Mouse (Mus musculus) heart, postnatal 10 days (tissue): Measurements from ENCODE around the gene Ppid. TPM values are rescaled to one million over a fixed set of nuclear protein-coding genes. Genes with fewer than 3 reads are reported as not detected.

ENCODE experiments used
- DNase-seq, 2 experiments: peaks; one replicate each; pipeline ENCODE4 v3.0.0; 2021
- intact Hi-C: fragments of 180-260 bp; cut with DNase I; formaldehyde crosslinking; loops from one replicate; pipeline ENCODE4 v1.15.1; 2025
- total RNA-seq, 2 experiments: library from RNA; stranded (reverse); gene quantifications; 2 replicates each; pipeline ENCODE4 v1.2.3; 2021

The Ppid gene
- total RNA-seq = 10 to 100 TPM; 36.0 to 39.4 TPM

- intact Hi-C loops = no loop called here
- peak; percentile 81 to 83 for DNase-seq
These were observed at the start of gene Ppid for GRCm38 (mm10) chr3:79590863-79591792. Gene Ppid, plus strand, starts transcription at chr3:79591342.

- intact Hi-C loops = no loop called here
- DNase-seq = no peak
These were observed 48.6 kb upstream of the Ppid start for GRCm38 (mm10) chr3:79542585-79542984.

GRCm38 (mm10) chr3:79548681-79549437 lies 42.3 kb upstream of the Ppid start:
- DNase-seq = no peak
- intact Hi-C loops = no loop called here

GRCm38 (mm10) chr3:79549751-79550393 lies 41.3 kb upstream of the Ppid start:
- intact Hi-C loops = no loop called here
- no peak for DNase-seq

- intact Hi-C loops = no loop called here
- no peak for DNase-seq
These were observed 39.2 kb upstream of the Ppid start for GRCm38 (mm10) chr3:79551826-79552552.

- no peak for DNase-seq
- intact Hi-C loops = no loop called here
These were observed 37.4 kb upstream of the Ppid start for GRCm38 (mm10) chr3:79553779-79554178.

GRCm38 (mm10) chr3:79555061-79555460 lies 36.1 kb upstream of the Ppid start:
- intact Hi-C loops = no loop called here
- DNase-seq = no peak

GRCm38 (mm10) chr3:79559021-79559772 lies 31.9 kb upstream of the Ppid start:
- intact Hi-C loops = no loop called here

GRCm38 (mm10) chr3:79559773-79560045 lies 31.4 kb upstream of the Ppid start:
- intact Hi-C loops = no loop called here
- DNase-seq = no peak

More at GRCm38 (mm10) chr3:79559021-79559772, 31.9 kb upstream of the Ppid start:
- DNase-seq = peak in 1 of 2 experiments; percentile 44

- no peak for DNase-seq
- intact Hi-C loops = no loop called here
These were observed 30.6 kb upstream of the Ppid start for GRCm38 (mm10) chr3:79560555-79560954.

- intact Hi-C loops = no loop called here
These were observed 29.1 kb upstream of the Ppid start for GRCm38 (mm10) chr3:79561784-79562715.

GRCm38 (mm10) chr3:79563511-79563910 lies 27.6 kb upstream of the Ppid start:
- no peak for DNase-seq
- intact Hi-C loops = no loop called here

More at GRCm38 (mm10) chr3:79561784-79562715, 29.1 kb upstream of the Ppid start:
- DNase-seq = no peak

GRCm38 (mm10) chr3:79564875-79565606 lies 26.1 kb upstream of the Ppid start:
- DNase-seq = no peak
- intact Hi-C loops = no loop called here

GRCm38 (mm10) chr3:79566716-79567691 lies 24.1 kb upstream of the Ppid start:
- peak in 1 of 2 experiments; percentile 59 for DNase-seq
- intact Hi-C loops = loop anchor here (2.0 kb wide), 1 partner anchor 48 kb away; no protein-coding TSS in a partner anchor

- peak; percentile 89 to 91 for DNase-seq
- intact Hi-C loops = loop anchor here (2.0 kb wide), 1 partner anchor 49 kb away; no protein-coding TSS in a partner anchor
These were observed 23.3 kb upstream of the Ppid start, which contains the start of gene Fnip2 for GRCm38 (mm10) chr3:79567703-79568362. Gene Fnip2, minus strand, starts transcription at chr3:79567796.
